In the genomic region with DNA sequence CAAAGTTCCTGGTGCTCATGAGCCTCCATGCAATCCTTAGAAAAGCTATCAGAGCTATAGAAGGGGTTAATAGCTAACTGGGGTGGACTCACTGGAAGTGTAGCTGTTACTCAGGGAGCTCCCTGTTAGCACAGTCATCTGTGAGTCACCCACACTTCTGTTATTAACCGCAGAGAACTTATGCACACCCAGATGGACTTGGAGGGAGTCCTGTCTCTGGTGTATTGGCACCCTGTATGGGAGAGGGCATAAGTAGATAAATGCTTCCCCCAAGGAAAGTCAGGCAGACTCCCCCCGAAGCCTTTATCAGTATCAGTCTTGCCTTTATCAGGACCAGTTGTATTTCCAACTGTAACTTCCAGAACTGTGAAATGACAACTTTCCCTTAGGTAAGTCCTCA, we compare ENCODE assay signal across 16 mouse cellular contexts. TPM values are rescaled to one million over a fixed set of nuclear protein-coding genes. Genes with fewer than 3 reads are reported as not detected.
A peak's percentile ranks its signal among the peaks of the same experiment; 100 is the strongest.
DNase-seq lines count a peak whose midpoint lies in the region; ATAC-seq and TF ChIP-seq lines count a peak whose summit lies in the region.
"Had no signal": no experiment of that assay in that cellular context is flagged by ENCODE, and none has a peak within 500 bp of the region (broad histone marks: within the 10 kb centered on the region; RNA-seq: fewer than 3 reads in every experiment).

No protein-coding gene starts in this region.

- H3K36me3 ChIP-seq in kidney, embryonic 15.5 days: no peaks in the 10 kb centered on the region
- H3K36me3 ChIP-seq in intestine, postnatal 0 days (ENCODE audit: control insufficient read depth, insufficient read depth): no peaks in the 10 kb centered on the region
- no peaks in the 10 kb centered on the region for H3K36me3 ChIP-seq in myocyte (ENCODE audit: control insufficient read depth, insufficient read depth)
- H3K36me3 ChIP-seq in hindbrain, embryonic 16.5 days (ENCODE audit: control insufficient read depth, insufficient read depth, low read length): no peaks in the 10 kb centered on the region
- H3K36me3 ChIP-seq: heart, embryonic 13.5 days; limb, embryonic 12.5 days; midbrain, embryonic 12.5 days; neural tube, embryonic 15.5 days had no signal

- no peak overlapping the region for H3ac ChIP-seq in myocyte (ENCODE audit: control insufficient read depth, insufficient read length)

- H3K4me1 ChIP-seq in kidney, embryonic 15.5 days: 0 out of 2 replicates have a peak, but pooled peaks cover 2% of the 10 kb centered on the region
- H3K4me1 ChIP-seq in intestine, postnatal 0 days (replicated peaks; ENCODE audit: control insufficient read depth, insufficient read depth, low read length): no peaks in the 10 kb centered on the region
- no peaks in the 10 kb centered on the region for H3K4me1 ChIP-seq in hindbrain, embryonic 16.5 days (ENCODE audit: control insufficient read depth, insufficient read depth, low read depth, low read length)
- H3K4me1 ChIP-seq: limb, embryonic 12.5 days; midbrain, embryonic 12.5 days; neural tube, embryonic 15.5 days had no signal

- H3K27ac ChIP-seq in kidney, embryonic 15.5 days: no peak overlapping the region
- H3K27ac ChIP-seq in intestine, postnatal 0 days (ENCODE audit: low read depth, low read length): peak overlapping the region; percentile 37
- no peak overlapping the region for H3K27ac ChIP-seq in hindbrain, embryonic 16.5 days (ENCODE audit: low read depth, low read length)
- H3K27ac ChIP-seq: heart, embryonic 13.5 days; hindbrain, postnatal 0 days; limb, embryonic 12.5 days; midbrain, embryonic 12.5 days; neural tube, embryonic 15.5 days had no signal

- DNase-seq in kidney, adult 11 months: no peak
- peak; percentile 86 for DNase-seq in Muller cell, postnatal 12 days (ENCODE audit: inconsistent ontology term)
- no peak for DNase-seq in heart, adult 8-10 months (ENCODE audit: low spot score)
- DNase-seq in spleen, postnatal 36 days (ENCODE audit: low spot score in 2 of 2): no peak
- DNase-seq: layer of hippocampus, adult 9-11 months; right cerebral cortex, postnatal 14 days had no signal

- no peaks in the 10 kb centered on the region; the same call in 1 of the 2 replicates for H3K9me3 ChIP-seq in kidney, embryonic 15.5 days (replicated peaks)
- 0 out of 2 replicates have a peak, but pooled peaks cover 3% of the 10 kb centered on the region for H3K9me3 ChIP-seq in intestine, postnatal 0 days (ENCODE audit: control insufficient read depth)
- H3K9me3 ChIP-seq in hindbrain, embryonic 16.5 days (ENCODE audit: control insufficient read depth, low read length): peaks cover 4% of the 10 kb centered on the region; the same call in 1 of the 2 replicates
- H3K9me3 ChIP-seq: neural tube, embryonic 15.5 days had no signal

- ATAC-seq in kidney, embryonic 15.5 days (replicated peaks; ENCODE audit: low FRiP score): 0 out of 2 replicates have a peak, but pooled peaks have one; percentile 22
- ATAC-seq in intestine, postnatal 0 days: peak; percentile 90
- no peak for ATAC-seq in hindbrain, embryonic 16.5 days
- ATAC-seq: CD4-positive, CD25-positive, alpha-beta regulatory T cell, adult 4 months; hindbrain, postnatal 0 days had no signal

- H3K4me3 ChIP-seq in kidney, embryonic 15.5 days (replicated peaks): no peak overlapping the region
- H3K4me3 ChIP-seq in intestine, postnatal 0 days (ENCODE audit: low read depth, low read length): no peak overlapping the region
- no peak overlapping the region for H3K4me3 ChIP-seq in myocyte
- no peak overlapping the region for H3K4me3 ChIP-seq in hindbrain, embryonic 16.5 days (ENCODE audit: low read length)
- H3K4me3 ChIP-seq: heart, embryonic 13.5 days; limb, embryonic 12.5 days; midbrain, embryonic 12.5 days; neural tube, embryonic 15.5 days had no signal

- no peaks in the 10 kb centered on the region for H3K79me2 ChIP-seq in myocyte (ENCODE audit: control insufficient read depth, insufficient read depth)

- TF ChIP-seq POLR2A in myocyte (IDR thresholded peaks at IDR 0.05; ENCODE audit: insufficient read length, low read depth): no peak

- no peaks in the 10 kb centered on the region for H3K27me3 ChIP-seq in kidney, embryonic 15.5 days
- H3K27me3 ChIP-seq in intestine, postnatal 0 days (replicated peaks; ENCODE audit: control insufficient read depth, insufficient read depth, low read length): no peaks in the 10 kb centered on the region
- H3K27me3 ChIP-seq in myocyte (ENCODE audit: control insufficient read depth, insufficient read depth, insufficient read length): no peaks in the 10 kb centered on the region
- no peaks in the 10 kb centered on the region for H3K27me3 ChIP-seq in hindbrain, embryonic 16.5 days (replicated peaks; ENCODE audit: control insufficient read depth, insufficient read depth, low read length)
- H3K27me3 ChIP-seq: heart, embryonic 13.5 days; limb, embryonic 12.5 days; midbrain, embryonic 12.5 days; neural tube, embryonic 15.5 days had no signal

- TF ChIP-seq CTCF in intestine, postnatal 0 days (IDR thresholded peaks at IDR 0.05; ENCODE audit: low read depth): no peak

- no peak overlapping the region for H3K9ac ChIP-seq in kidney, embryonic 15.5 days
- no peak overlapping the region for H3K9ac ChIP-seq in intestine, postnatal 0 days (ENCODE audit: low read depth, low read length)
- no peak overlapping the region for H3K9ac ChIP-seq in hindbrain, embryonic 16.5 days (ENCODE audit: low read depth, low read length)
- H3K9ac ChIP-seq: heart, embryonic 13.5 days; limb, embryonic 12.5 days; midbrain, embryonic 12.5 days; neural tube, embryonic 15.5 days had no signal

- H3K4me2 ChIP-seq in kidney, embryonic 15.5 days: no peak overlapping the region
- peak overlapping the region; percentile 43 for H3K4me2 ChIP-seq in intestine, postnatal 0 days (replicated peaks; ENCODE audit: low read depth)
- peak overlapping the region; percentile 66 for H3K4me2 ChIP-seq in myocyte (ENCODE audit: low read depth)
- H3K4me2 ChIP-seq in hindbrain, embryonic 16.5 days (ENCODE audit: low read length): no peak overlapping the region
- H3K4me2 ChIP-seq: heart, embryonic 13.5 days; limb, embryonic 12.5 days; midbrain, embryonic 12.5 days; neural tube, embryonic 15.5 days had no signal

- 78% methylated on average over 2 of the region's 2 CpGs for WGBS in kidney, embryonic 15.5 days
- 28% methylated on average over 2 of the region's 2 CpGs for WGBS in intestine, postnatal 0 days
- WGBS in hindbrain, embryonic 16.5 days: 98% methylated on average over 2 of the region's 2 CpGs

TF ChIP-seq in myocyte, 11 proteins besides CTCF, POLR2A, EP300 and RAD21:
- TF ChIP-seq E2F4 (IDR thresholded peaks at IDR 0.05; ENCODE audit: insufficient read depth) (no peak), MYOD1 (IDR thresholded peaks at IDR 0.05; ENCODE audit: control insufficient read depth in 1 of 3, insufficient read length in 2 of 3, low read depth in 2 of 3) (peak in 1 of 3 experiments; percentile 53)

RNA-seq across cellular contexts. Expression of a gene that starts 18.2 kb away (rescaled TPM):
- polyA plus RNA-seq in kidney, embryonic 15.5 days (2015; fragmentation: Nextera tagmentation; extraction: Ambion mirVana): 0.21 TPM in 1 of 2 replicates, not detected in the other
- polyA plus RNA-seq in intestine, postnatal 0 days (2015; fragmentation: Nextera tagmentation; extraction: Ambion mirVana): 11.6 and 13.6 TPM in 2 replicates
- polyA plus RNA-seq in myocyte (2012; fragmentation: generic; extraction: Trizol): not detected
- not detected for total RNA-seq in heart, adult 8-10 months (2022)
- polyA plus RNA-seq in hindbrain, embryonic 16.5 days (2015; fragmentation: Nextera tagmentation; extraction: Ambion mirVana): not detected in 2 replicates
- total RNA-seq: hindbrain, postnatal 0 days had no signal
- polyA plus RNA-seq: CD4-positive, CD25-positive, alpha-beta regulatory T cell, adult 4 months; heart, embryonic 13.5 days; hindbrain, postnatal 0 days; limb, embryonic 12.5 days; midbrain, embryonic 12.5 days; neural tube, embryonic 15.5 days had no signal

Comparison
In these comparisons a context has a peak if more than half of its experiments do, and no peak if none do; other contexts are left out.
1. H3K4me2 ChIP-seq: peak in intestine, postnatal 0 days (single experiment) and myocyte (single experiment); none in kidney, embryonic 15.5 days (single experiment) and hindbrain, embryonic 16.5 days (single experiment).
2. RNA of a gene that starts 18.2 kb away (polyA plus RNA-seq): 11.6 to 13.6 TPM in intestine, postnatal 0 days; 0.21 TPM in kidney, embryonic 15.5 days, not detected in hindbrain, embryonic 16.5 days and not detected in myocyte (single experiment); every median in the first group is over 10 times any median in the second.